Mouse (Mus musculus) lung, embryonic 15.5 days (tissue): ENCODE measurements at regions not wholly inside any gene's neighbourhood (a gene's known extent, or its start where the extent isn't known, plus 50 kb on each side); places are given as distances from the start of the nearest gene placed in this dataset.

Experiments used
- ATAC-seq: fragments of 200-750 bp; cut with Nextera tagmentation; 2 replicates; pipeline ENCODE4 v1.8.0; 2017; ENCODE audit warnings: moderate number of reproducible peaks, borderline replicate concordance; ENCODE audit not compliant: low FRiP score, low TSS enrichment; ENCODE audit errors: extremely low read depth
- H3K27ac ChIP-seq: fragments of 300-500 bp; sonication (generic); 2 replicates; pipeline ENCODE4 v1.5.1; 2015; ENCODE audit warnings: moderate library complexity, mild to moderate bottlenecking, inconsistent platforms
- H3K27me3 ChIP-seq: fragments of 300-500 bp; sonication (generic); 2 replicates; pipeline ENCODE4 v1.6.1; 2015; ENCODE audit warnings: inconsistent platforms
- H3K36me3 ChIP-seq: fragments of 300-500 bp; sonication (generic); 2 replicates; pipeline ENCODE4 v1.6.1; 2015; ENCODE audit warnings: inconsistent platforms
- H3K4me1 ChIP-seq: fragments of 300-500 bp; sonication (generic); 2 replicates; pipeline ENCODE4 v1.6.1; 2015; ENCODE audit warnings: inconsistent platforms
- H3K4me2 ChIP-seq: fragments of 300-500 bp; sonication (generic); 2 replicates; pipeline ENCODE4 v1.6.1; 2015; ENCODE audit warnings: inconsistent platforms, mild to moderate bottlenecking, moderate library complexity
- H3K4me3 ChIP-seq: fragments of 300-500 bp; sonication (generic); 2 replicates; pipeline ENCODE4 v1.5.1; 2015; ENCODE audit warnings: mild to moderate bottlenecking, inconsistent platforms
- H3K9ac ChIP-seq: fragments of 300-500 bp; sonication (generic); 2 replicates; pipeline ENCODE4 v1.6.1; 2015; ENCODE audit warnings: inconsistent platforms
- H3K9me3 ChIP-seq: fragments of 300-500 bp; sonication (generic); 2 replicates; pipeline ENCODE4 v1.6.1; 2016; ENCODE audit warnings: inconsistent platforms
- WGBS: fragments of 180-500 bp; shearing (Covaris S2); methylation state at CpG from one replicate; pipeline ENCODE4 v1.1.7; 2015; 5-methylcytosine and 5-hydroxymethylcytosine counted together

DNA sequence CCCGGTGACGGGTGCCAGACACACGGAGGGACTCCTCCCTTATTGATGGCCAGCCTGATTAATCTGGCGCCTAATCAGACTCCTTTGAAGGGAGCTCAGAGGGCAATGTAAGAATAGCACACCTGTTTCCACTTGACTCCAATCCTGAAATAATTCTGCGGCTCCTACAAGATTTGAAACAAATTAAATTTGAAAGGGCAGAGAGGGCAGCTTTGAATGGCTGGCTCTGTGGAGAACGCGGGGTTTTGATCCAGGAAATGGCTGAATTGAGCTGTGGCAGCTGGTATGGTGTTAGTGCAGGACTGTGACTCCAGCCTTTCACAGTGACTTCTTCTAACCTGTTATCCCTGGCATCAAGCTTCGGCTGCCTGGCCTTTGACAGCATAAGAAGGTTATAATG, 232.0 kb upstream of the Mpped2 start:
- Histone ChIP-seq H3K9ac (no peak overlapping the region), H3K9me3 (no peaks in the 10 kb centered on the region), H3K27ac (no peak overlapping the region), H3K27me3 (no peaks in the 10 kb centered on the region), H3K4me2 (no peak overlapping the region), H3K36me3 (no peaks in the 10 kb centered on the region), H3K4me3 (no peak overlapping the region), H3K4me1 (peaks cover 10% of the 10 kb centered on the region; the same call in 1 of the 2 replicates)
- 29% methylated on average over 8 of the region's 8 CpGs for WGBS
- no peak for ATAC-seq

DNA sequence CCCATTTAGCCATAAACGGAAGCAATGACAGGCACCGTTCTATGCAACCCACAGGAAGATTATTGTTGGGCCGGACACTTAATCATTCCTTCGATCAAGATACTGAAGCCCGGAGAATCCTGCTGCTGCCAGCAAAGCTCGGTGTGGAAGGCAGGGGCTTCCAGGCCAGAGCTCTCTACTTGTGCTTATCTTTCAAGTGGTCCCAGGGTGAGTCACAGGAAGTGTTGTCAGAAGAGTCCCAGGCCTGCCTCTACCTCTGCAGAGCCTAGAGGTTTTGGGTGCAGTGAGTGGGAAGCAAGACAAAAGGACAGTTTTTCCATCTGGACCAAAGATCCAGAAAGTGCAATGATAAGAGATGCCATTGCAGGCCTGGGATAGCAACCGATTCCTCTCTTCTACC, 231.6 kb upstream of the Mpped2 start:
- Histone ChIP-seq H3K27me3 (no peaks in the 10 kb centered on the region), H3K4me3 (no peak overlapping the region), H3K4me2 (no peak overlapping the region), H3K9ac (no peak overlapping the region), H3K9me3 (no peaks in the 10 kb centered on the region), H3K27ac (no peak overlapping the region), H3K36me3 (no peaks in the 10 kb centered on the region), H3K4me1 (peaks cover 10% of the 10 kb centered on the region; the same call in 1 of the 2 replicates)
- ATAC-seq = peak; percentile 67; the same call in 1 of the 2 replicates
- 21% methylated on average over 7 of the region's 7 CpGs for WGBS

DNA sequence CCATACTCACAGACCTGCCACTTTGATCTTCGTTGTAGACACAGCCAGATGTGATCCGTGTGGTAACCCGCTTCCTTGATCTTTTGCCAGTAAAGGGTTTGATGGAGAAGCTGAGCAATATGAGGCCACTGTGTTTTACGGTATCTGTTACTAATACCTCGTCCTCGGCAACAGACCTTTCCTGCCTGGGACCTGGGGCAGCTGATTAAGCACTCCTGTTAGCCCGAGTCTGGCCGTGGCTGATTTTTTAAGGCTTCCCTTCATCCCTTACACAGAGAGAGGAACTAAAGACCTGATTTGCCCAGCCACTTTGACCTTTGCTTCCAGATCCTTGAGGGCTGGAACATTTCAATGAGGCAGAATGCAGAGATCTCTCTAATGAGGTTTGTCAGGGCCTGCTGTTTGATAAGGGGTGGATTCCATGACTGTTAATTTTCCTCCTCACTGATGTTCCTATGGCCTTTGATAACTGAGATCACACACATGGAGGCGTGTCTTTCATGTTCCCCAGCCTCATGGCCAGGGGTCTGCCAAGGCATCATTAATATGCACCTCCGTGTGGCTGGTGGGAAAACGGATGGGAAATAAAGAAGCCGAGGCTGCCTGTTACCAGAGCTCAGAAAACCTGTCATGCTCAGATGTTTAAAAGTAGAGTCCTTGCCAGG, 231.0 kb upstream of the Mpped2 start:
- Histone ChIP-seq H3K9me3 (no peaks in the 10 kb centered on the region), H3K4me2 (no peak overlapping the region), H3K9ac (no peak overlapping the region), H3K4me3 (no peak overlapping the region), H3K36me3 (no peaks in the 10 kb centered on the region), H3K4me1 (peaks cover 10% of the 10 kb centered on the region; the same call in 1 of the 2 replicates), H3K27me3 (no peaks in the 10 kb centered on the region), H3K27ac (no peak overlapping the region)
- ATAC-seq = no peak
- WGBS = 38% methylated on average over 12 of the region's 12 CpGs

- Histone ChIP-seq H3K27ac (no peak overlapping the region), H3K36me3 (no peaks in the 10 kb centered on the region), H3K9ac (no peak overlapping the region), H3K4me3 (no peak overlapping the region), H3K9me3 (no peaks in the 10 kb centered on the region), H3K27me3 (no peaks in the 10 kb centered on the region), H3K4me1 (peaks cover 10% of the 10 kb centered on the region; the same call in 1 of the 2 replicates), H3K4me2 (no peak overlapping the region)
- ATAC-seq = no peak
- whole genome bisulfite sequencing = 38% methylated on average over 3 of the region's 3 CpGs
Measured at GRCm38 (mm10) chr2:106465055-106465454, 228.0 kb upstream of the Mpped2 start.

DNA sequence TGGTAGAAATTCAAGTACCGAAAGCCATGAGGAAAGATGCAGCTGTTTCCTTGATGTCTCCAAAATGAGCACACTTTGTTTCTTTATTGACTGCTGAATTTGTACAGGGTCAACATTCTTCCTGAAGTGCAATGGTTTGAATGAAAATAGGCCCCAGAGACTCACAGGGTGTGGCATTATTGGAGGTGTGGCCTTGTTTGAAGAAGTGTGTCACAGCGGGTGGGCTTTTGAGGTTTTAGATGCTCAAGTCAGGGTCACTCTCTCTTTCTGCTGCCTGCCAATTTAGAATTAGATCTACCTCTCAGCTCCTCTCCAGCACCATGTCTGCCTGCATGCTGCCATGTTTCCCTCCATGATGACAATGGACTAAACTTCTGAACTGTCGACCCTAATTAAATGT, 227.2 kb upstream of the Mpped2 start:
- WGBS = 92% methylated on average over 3 of the region's 3 CpGs
- Histone ChIP-seq H3K4me3 (no peak overlapping the region), H3K4me2 (no peak overlapping the region), H3K4me1 (peaks cover 10% of the 10 kb centered on the region; the same call in 1 of the 2 replicates), H3K27ac (no peak overlapping the region), H3K9ac (no peak overlapping the region), H3K36me3 (no peaks in the 10 kb centered on the region), H3K27me3 (no peaks in the 10 kb centered on the region), H3K9me3 (no peaks in the 10 kb centered on the region)
- ATAC-seq = no peak

GRCm38 (mm10) chr2:106469196-106469595, 223.9 kb upstream of the Mpped2 start:
- Histone ChIP-seq H3K9me3 (no peaks in the 10 kb centered on the region), H3K4me2 (no peak overlapping the region), H3K27ac (no peak overlapping the region), H3K4me1 (no peaks in the 10 kb centered on the region), H3K27me3 (no peaks in the 10 kb centered on the region), H3K4me3 (no peak overlapping the region), H3K9ac (no peak overlapping the region), H3K36me3 (no peaks in the 10 kb centered on the region)
- 60% methylated on average over 2 of the region's 2 CpGs for WGBS
- no peak for ATAC-seq

DNA sequence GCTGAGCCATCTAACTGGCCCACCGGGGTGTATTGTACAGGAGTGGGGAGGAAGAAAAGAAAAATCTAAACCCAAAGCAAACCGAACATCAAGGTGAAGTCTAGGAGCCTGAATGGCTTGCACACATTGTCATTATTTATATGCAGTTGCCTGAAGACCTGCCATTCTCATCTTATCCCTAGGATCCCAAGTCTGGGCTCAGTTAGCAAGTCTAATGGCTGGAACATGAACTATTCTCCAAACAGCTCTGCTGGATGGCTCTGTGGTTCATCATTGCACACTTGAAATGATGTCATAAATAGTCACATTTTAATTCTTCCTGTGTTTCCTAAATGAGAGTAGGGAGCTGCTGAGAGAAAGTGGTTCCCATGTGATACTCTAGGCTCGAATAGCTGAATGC, 219.6 kb upstream of the Mpped2 start:
- Histone ChIP-seq H3K9ac (no peak overlapping the region), H3K4me3 (no peak overlapping the region), H3K4me2 (no peak overlapping the region), H3K36me3 (no peaks in the 10 kb centered on the region), H3K4me1 (no peaks in the 10 kb centered on the region), H3K9me3 (no peaks in the 10 kb centered on the region), H3K27ac (no peak overlapping the region), H3K27me3 (no peaks in the 10 kb centered on the region)
- WGBS = 75% methylated on average over 3 of the region's 3 CpGs
- no peak for ATAC-seq

DNA sequence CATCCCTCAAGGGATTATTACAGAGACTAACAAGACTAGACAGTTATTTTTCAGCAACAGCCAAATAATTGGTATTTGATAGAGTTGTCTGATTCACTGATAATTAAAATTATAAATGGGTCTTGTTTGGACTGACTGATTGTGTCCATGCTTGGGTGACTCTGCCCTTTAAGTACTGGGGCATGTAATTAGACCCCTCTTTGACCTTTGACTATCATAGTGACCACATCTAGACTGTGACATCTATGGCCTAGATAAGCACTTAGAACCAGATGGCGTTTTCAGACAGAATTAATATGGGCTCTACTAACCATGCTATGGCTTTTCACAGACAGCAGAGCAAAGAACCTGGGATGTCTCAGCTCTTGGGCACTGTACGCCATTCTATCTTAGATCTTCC, 215.1 kb upstream of the Mpped2 start:
- Histone ChIP-seq H3K4me1 (no peaks in the 10 kb centered on the region), H3K9me3 (no peaks in the 10 kb centered on the region), H3K4me3 (no peak overlapping the region), H3K36me3 (no peaks in the 10 kb centered on the region), H3K4me2 (no peak overlapping the region), H3K27me3 (no peaks in the 10 kb centered on the region), H3K27ac (no peak overlapping the region), H3K9ac (no peak overlapping the region)
- no peak for ATAC-seq
- 60% methylated on average over 2 of the region's 2 CpGs for WGBS

GRCm38 (mm10) chr2:106487335-106488082, 205.6 kb upstream of the Mpped2 start:
- H3K4me3 ChIP-seq = no peak overlapping the region
- no peaks in the 10 kb centered on the region for H3K27me3 ChIP-seq
- H3K9me3 ChIP-seq = no peaks in the 10 kb centered on the region
- H3K4me1 ChIP-seq = no peaks in the 10 kb centered on the region
- 74% methylated on average over 5 of the region's 5 CpGs for WGBS
- ATAC-seq = no peak
- no peaks in the 10 kb centered on the region for H3K36me3 ChIP-seq
- no peak overlapping the region for H3K4me2 ChIP-seq
- no peak overlapping the region for H3K27ac ChIP-seq
- H3K9ac ChIP-seq = no peak overlapping the region

GRCm38 (mm10) chr2:106498735-106499134, 194.3 kb upstream of the Mpped2 start:
- Histone ChIP-seq H3K36me3 (no peaks in the 10 kb centered on the region), H3K4me1 (no peaks in the 10 kb centered on the region), H3K27me3 (no peaks in the 10 kb centered on the region), H3K4me2 (no peak overlapping the region), H3K9me3 (no peaks in the 10 kb centered on the region), H3K27ac (no peak overlapping the region), H3K9ac (no peak overlapping the region), H3K4me3 (no peak overlapping the region)
- ATAC-seq = no peak

DNA sequence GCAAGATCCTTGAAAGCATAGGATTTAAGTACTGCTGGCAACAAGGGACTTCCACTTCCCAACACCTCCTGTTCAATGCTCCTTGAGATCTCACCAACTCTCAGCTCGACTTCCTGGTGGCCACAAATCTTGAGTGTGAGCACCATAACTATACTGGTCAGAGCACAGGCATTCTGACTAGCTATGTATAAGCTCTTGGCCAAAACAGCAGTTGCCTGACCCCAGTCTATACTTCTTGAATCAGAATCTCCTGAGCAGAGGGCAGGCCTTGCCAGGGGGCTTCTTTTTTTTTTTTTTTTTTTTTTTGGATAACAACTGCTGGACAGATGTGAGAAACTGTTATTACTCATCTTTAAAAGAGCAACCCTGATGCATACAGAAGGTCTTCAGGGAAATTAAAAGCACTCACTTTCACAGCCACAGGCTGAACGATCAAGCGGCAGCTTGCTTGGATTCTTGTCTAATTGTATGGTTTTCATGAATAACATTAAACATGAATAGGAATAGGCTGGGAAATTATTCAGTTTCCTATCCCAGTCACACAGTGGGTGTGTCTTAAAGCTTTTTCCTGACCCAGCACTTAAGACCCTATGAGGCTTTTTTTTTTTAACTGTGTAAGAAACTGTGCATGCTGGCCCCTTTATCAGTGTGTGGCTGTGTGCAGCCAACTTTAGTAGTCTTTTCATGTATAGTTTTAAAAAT, 193.7 kb upstream of the Mpped2 start:
- 68% methylated on average over 3 of the region's 3 CpGs for WGBS
- Histone ChIP-seq H3K4me2 (no peak overlapping the region), H3K4me3 (no peak overlapping the region), H3K9ac (no peak overlapping the region), H3K9me3 (no peaks in the 10 kb centered on the region), H3K36me3 (no peaks in the 10 kb centered on the region), H3K27ac (no peak overlapping the region), H3K4me1 (no peaks in the 10 kb centered on the region), H3K27me3 (no peaks in the 10 kb centered on the region)
- no peak for ATAC-seq

GRCm38 (mm10) chr2:106504933-106505420, 188.1 kb upstream of the Mpped2 start:
- no peaks in the 10 kb centered on the region for H3K36me3 ChIP-seq
- 84% methylated on average over 1 of the region's 1 CpGs for WGBS
- H3K27me3 ChIP-seq = no peaks in the 10 kb centered on the region
- no peaks in the 10 kb centered on the region for H3K4me1 ChIP-seq
- H3K9me3 ChIP-seq = no peaks in the 10 kb centered on the region
- H3K27ac ChIP-seq = no peak overlapping the region
- no peak overlapping the region for H3K4me2 ChIP-seq
- no peak overlapping the region for H3K4me3 ChIP-seq
- H3K9ac ChIP-seq = no peak overlapping the region
- no peak for ATAC-seq
